Mouse (Mus musculus) neutrophil, adult 65 days (primary cell): ENCODE results near the gene Gm20517. TPM values are rescaled to one million over a fixed set of nuclear protein-coding genes. Genes with fewer than 3 reads are reported as not detected.

Experiments used
- total RNA-seq: library from RNA; stranded (reverse); gene quantifications from 2 replicates; pipeline ENCODE4 v1.2.4, GENCODE M21; 2023

The Gm20517 gene
- total RNA-seq = 13.1 and 28.9 TPM in 2 replicates

GRCm38 (mm10) chr17:47610849-47611660, at the start of gene Gm20517, which contains the start of the genes Bysl and Med20:
TSS of gene Gm20517 (plus strand) at chr17:47611589.
TSS of gene Bysl (minus strand) at chr17:47611492.
TSS of gene Med20 (plus strand) at chr17:47611582.

GRCm38 (mm10) chr17:47630678-47631065, 19.3 kb downstream of the Gm20517 start, which contains the start of gene Usp49:
TSS of gene Usp49 (plus strand) at chr17:47630690.

GRCm38 (mm10) chr17:47688344-47688607, 76.9 kb downstream of the Gm20517 start, which contains the start of gene Tomm6:
TSS of gene Tomm6 (minus strand) at chr17:47688386.

GRCm38 (mm10) chr17:47688608-47689575, 77.5 kb downstream of the Gm20517 start, which contains the start of gene Frs3:
TSS of gene Frs3 (plus strand) at chr17:47689030.

GRCm38 (mm10) chr17:47694442-47694502, 82.9 kb downstream of the Gm20517 start, which contains the start of gene Gm21981:
TSS of gene Gm21981 (minus strand) at chr17:47694455.

GRCm38 (mm10) chr17:47694503-47695336, 83.3 kb downstream of the Gm20517 start, which contains the start of gene Prickle4:
TSS of gene Prickle4 (minus strand) at chr17:47694736.

GRCm38 (mm10) chr17:47726566-47726965, 115.2 kb downstream of the Gm20517 start, which contains the start of gene Pgc:
TSS of gene Pgc (plus strand) at chr17:47726842.

Other genes with a start within 250 kb of the Gm20517 start
- gene Mrps10, start 242.7 kb upstream of the Gm20517 start, total RNA-seq = 5.9 and 7.4 TPM in 2 replicates
- gene Guca1b, start 226.2 kb upstream of the Gm20517 start, total RNA-seq = not detected in 2 replicates
- gene Guca1a, start 211.0 kb upstream of the Gm20517 start, total RNA-seq = 2.8 and 3.6 TPM in 2 replicates
- gene AI661453, start 175.0 kb upstream of the Gm20517 start, total RNA-seq = 0.07 and 0.38 TPM in 2 replicates
- not detected in 2 replicates for gene 1700001C19Rik, start 174.2 kb upstream of the Gm20517 start, total RNA-seq
- 38.8 and 61.1 TPM in 2 replicates for gene Taf8, start 109.3 kb upstream of the Gm20517 start, total RNA-seq
- gene Ccnd3, start 106.5 kb upstream of the Gm20517 start, total RNA-seq = 431 and 513 TPM in 2 replicates
- gene Bysl, start 97 bp upstream of the Gm20517 start, total RNA-seq = 7.3 and 8.3 TPM in 2 replicates
- gene Med20, start within 50 bp of the Gm20517 start, total RNA-seq = 70.7 and 108 TPM in 2 replicates
- 8.6 and 19.5 TPM in 2 replicates for gene Usp49, start 19.1 kb downstream of the Gm20517 start, total RNA-seq
- 136 and 149 TPM in 2 replicates for gene Tomm6, start 76.8 kb downstream of the Gm20517 start, total RNA-seq
- 0.79 TPM in 1 of 2 replicates, not detected in the other for gene Frs3, start 77.4 kb downstream of the Gm20517 start, total RNA-seq
- gene Gm21981, start 82.9 kb downstream of the Gm20517 start, total RNA-seq = 0.41 TPM in 1 of 2 replicates, not detected in the other
- not detected in 2 replicates for gene Prickle4, start 83.1 kb downstream of the Gm20517 start, total RNA-seq
- not detected in 2 replicates for gene Pgc, start 115.3 kb downstream of the Gm20517 start, total RNA-seq
- gene Tfeb, start 125.4 kb downstream of the Gm20517 start, total RNA-seq = 87.1 and 123 TPM in 2 replicates
- gene Mdfi, start 223.1 kb downstream of the Gm20517 start, total RNA-seq = not detected in 2 replicates